Mouse (Mus musculus) heart, embryonic 14.5 days (tissue): ENCODE measurements at regions not wholly inside any gene's neighbourhood (a gene's known extent, or its start where the extent isn't known, plus 50 kb on each side); places are given as distances from the start of the nearest gene placed in this dataset.
"Not testable (repeated sequence)": the region's sequence is repeated elsewhere in the genome, so short reads cannot be mapped to it uniquely, and the experiment has no call there.

Source experiments
- ATAC-seq: fragments of 200-750 bp; cut with Nextera tagmentation; 2 replicates; pipeline ENCODE4 v1.8.0; 2017; ENCODE audit warnings: low read depth, moderate TSS enrichment; ENCODE audit not compliant: insufficient number of reproducible peaks, insufficient read depth, low FRiP score
- H3K27ac ChIP-seq, 2 experiments: fragments of 200-500 bp in 1 of 2; fragments of 300-500 bp in 1 of 2; sonication (generic) in 1 of 2; replicated peaks in 1 of 2; 2 replicates each; pipeline ENCODE4 v1.5.1; 2012 to 2014; ENCODE audit warnings: low read depth in 2 of 2, low read length in 2 of 2, control low read depth in 1 of 2, mild to moderate bottlenecking in 1 of 2, mixed read lengths in 1 of 2; ENCODE audit not compliant: control insufficient read depth in 1 of 2, insufficient read depth in 1 of 2
- H3K27me3 ChIP-seq: fragments of 300-500 bp; sonication (generic); 2 replicates; pipeline ENCODE4 v1.6.1; 2014; ENCODE audit warnings: mild to moderate bottlenecking, low read length, control low read depth; ENCODE audit not compliant: control insufficient read depth, insufficient read depth
- H3K36me3 ChIP-seq: fragments of 300-500 bp; sonication (generic); 2 replicates; pipeline ENCODE4 v1.6.1; 2014; ENCODE audit warnings: mild to moderate bottlenecking, control low read depth, low read length, mixed read lengths; ENCODE audit not compliant: control insufficient read depth, insufficient read depth
- H3K4me1 ChIP-seq, 2 experiments: fragments of 200-500 bp in 1 of 2; fragments of 300-500 bp in 1 of 2; sonication (generic) in 1 of 2; 2 replicates each; pipeline ENCODE4 v1.6.1; 2012 to 2014; ENCODE audit warnings: low read length in 2 of 2, control low read depth in 1 of 2, mixed read lengths in 1 of 2; ENCODE audit not compliant: control insufficient read depth in 2 of 2, insufficient read depth in 2 of 2
- H3K4me2 ChIP-seq: fragments of 300-500 bp; sonication (generic); 2 replicates; pipeline ENCODE4 v1.6.1; 2014; ENCODE audit warnings: mild to moderate bottlenecking, low read length
- H3K4me3 ChIP-seq, 2 experiments: fragments of 200-500 bp in 1 of 2; fragments of 300-500 bp in 1 of 2; sonication (generic) in 1 of 2; 2 replicates each; pipeline ENCODE4 v1.5.1; 2012 to 2014; ENCODE audit warnings: low read length in 2 of 2, mild to moderate bottlenecking in 2 of 2, control low read depth in 1 of 2, low read depth in 1 of 2, moderate library complexity in 1 of 2; ENCODE audit not compliant: control insufficient read depth in 1 of 2, insufficient read depth in 1 of 2
- H3K9ac ChIP-seq: fragments of 300-500 bp; sonication (generic); 2 replicates; pipeline ENCODE4 v1.6.1; 2014; ENCODE audit warnings: mild to moderate bottlenecking, low read length
- H3K9me3 ChIP-seq: fragments of 300-500 bp; sonication (generic); 2 replicates; pipeline ENCODE4 v1.6.1; 2016; ENCODE audit warnings: low read length, control low read depth; ENCODE audit not compliant: control insufficient read depth
- WGBS: fragments of 180-500 bp; shearing (Covaris S2); extraction: QIAGEN DNeasy Blood & Tissue Kit; methylation state at CpG from one replicate; pipeline ENCODE4 v1.1.7; 2014; 5-methylcytosine and 5-hydroxymethylcytosine counted together

DNA sequence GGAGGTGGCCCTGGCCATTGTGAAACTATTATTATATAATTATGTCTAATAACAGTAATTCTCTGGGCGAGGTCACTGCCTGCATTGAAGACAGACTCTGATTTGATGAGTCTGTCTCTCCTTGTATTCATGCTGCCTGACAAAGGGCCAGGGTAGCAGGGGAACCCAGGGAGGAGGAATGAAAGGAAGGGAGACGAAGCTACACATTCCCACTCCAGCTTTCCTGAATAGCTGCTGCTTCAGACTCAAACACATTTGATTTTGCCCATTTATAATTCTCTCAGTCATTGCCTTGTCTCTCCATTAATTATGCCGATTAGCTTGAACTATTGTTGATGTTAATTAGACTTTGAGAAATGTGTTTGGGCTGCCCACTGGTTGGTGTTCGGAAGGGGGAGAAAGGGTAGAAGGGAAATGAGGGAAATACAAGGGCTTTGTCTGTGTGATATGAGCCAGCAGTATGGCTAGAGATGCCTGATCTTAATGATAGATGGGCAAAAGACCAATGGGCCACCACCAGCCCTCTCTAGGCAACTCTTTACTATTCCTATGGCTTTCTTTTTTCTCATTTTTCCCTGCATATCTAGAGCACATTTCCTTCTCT, 881.8 kb downstream of the Gm9195 start:
- no peaks in the 10 kb centered on the region for H3K9me3 ChIP-seq
- ATAC-seq, result no peak
- no peaks in the 10 kb centered on the region for H3K36me3 ChIP-seq
- no peaks in the 10 kb centered on the region for H3K27me3 ChIP-seq
- no peaks in the 10 kb centered on the region for H3K4me1 ChIP-seq
- 74% methylated on average over 4 of the region's 4 CpGs for WGBS
- no peak overlapping the region for H3K27ac ChIP-seq
- H3K9ac ChIP-seq, result no peak overlapping the region
- H3K4me2 ChIP-seq, result no peak overlapping the region
- H3K4me3 ChIP-seq, result no peak overlapping the region

DNA sequence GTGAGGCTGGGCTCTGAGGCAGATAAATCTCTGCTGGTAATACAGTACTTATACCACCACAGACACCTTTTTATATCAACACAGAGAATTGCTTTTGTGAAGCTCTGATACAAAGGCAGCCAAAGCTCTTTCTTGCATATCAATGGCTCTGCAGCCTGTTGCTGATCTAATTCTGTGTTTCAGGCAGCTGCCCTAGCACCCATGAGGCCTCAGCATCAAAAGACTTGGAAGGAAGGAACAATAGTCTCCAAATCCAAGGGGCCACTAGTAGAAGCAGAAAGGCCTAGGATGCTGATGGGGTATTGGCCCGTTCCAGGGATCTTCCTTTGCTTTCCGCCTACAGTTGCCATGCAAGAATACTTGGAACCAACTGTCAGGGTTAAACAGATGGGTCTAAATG, 887.9 kb downstream of the Gm9195 start:
- Histone ChIP-seq H3K27me3 (no peaks in the 10 kb centered on the region), H3K4me3 (no peak overlapping the region), H3K36me3 (no peaks in the 10 kb centered on the region), H3K9ac (no peak overlapping the region), H3K27ac (no peak overlapping the region), H3K9me3 (no peaks in the 10 kb centered on the region), H3K4me1 (no peaks in the 10 kb centered on the region), H3K4me2 (no peak overlapping the region)
- no peak for ATAC-seq
- 85% methylated on average over 2 of the region's 2 CpGs for WGBS

DNA sequence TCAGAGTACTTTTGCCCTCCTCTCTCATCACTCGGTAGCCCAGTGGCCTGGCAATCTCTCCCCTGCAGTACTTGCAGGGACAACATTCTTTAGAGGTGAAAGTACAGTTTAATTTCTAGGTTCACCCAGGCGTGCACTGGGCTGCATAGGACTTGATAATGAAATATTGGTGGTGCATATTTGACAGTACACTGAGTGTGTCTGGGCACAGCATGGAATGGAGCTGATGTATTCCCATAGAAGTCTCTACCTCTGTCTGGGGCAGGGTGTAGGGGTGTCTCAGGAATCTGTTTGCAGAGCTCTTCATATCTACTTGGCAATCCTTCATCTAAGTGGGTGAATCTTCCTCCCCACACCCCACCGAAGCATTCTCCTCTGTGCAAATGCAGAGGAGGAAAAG, 893.8 kb downstream of the Gm9195 start:
- H3K4me2 ChIP-seq, result no peak overlapping the region
- no peaks in the 10 kb centered on the region for H3K36me3 ChIP-seq
- WGBS, result 57% methylated on average over 3 of the region's 3 CpGs
- no peaks in the 10 kb centered on the region for H3K9me3 ChIP-seq
- no peak for ATAC-seq
- H3K4me1 ChIP-seq, result no peaks in the 10 kb centered on the region
- H3K27me3 ChIP-seq, result no peaks in the 10 kb centered on the region
- no peak overlapping the region for H3K9ac ChIP-seq
- H3K27ac ChIP-seq, result no peak overlapping the region
- no peak overlapping the region for H3K4me3 ChIP-seq

DNA sequence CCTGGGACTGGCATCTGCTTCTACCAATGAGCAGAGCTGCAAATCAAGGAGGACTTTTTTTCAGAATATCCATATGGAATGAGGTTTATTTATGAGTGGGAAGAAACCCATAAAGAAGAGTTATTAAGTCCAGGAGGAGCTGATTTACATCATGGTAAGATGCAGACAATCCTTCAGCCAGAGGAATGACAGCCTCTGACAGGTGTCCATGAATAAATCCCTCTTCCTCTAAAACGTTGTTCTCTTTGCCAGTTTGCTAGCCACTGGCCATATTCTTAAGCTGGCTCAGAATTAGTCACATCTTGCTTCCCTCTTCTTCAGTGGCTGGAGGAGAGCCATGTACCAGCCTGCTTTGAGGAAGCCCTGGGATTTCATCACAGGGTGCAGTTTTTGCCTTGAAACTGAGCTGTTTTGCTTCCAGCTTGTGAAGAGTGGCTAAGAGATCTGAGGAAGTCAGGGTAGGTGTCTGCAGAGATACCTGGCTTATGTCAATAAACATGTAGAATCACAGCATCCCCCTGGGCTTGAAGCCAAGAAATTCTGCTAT, 902.9 kb downstream of the Gm9195 start:
- H3K4me2 ChIP-seq, result no peak overlapping the region
- 43% methylated on average over 1 of the region's 1 CpGs for WGBS
- no peak for ATAC-seq

DNA sequence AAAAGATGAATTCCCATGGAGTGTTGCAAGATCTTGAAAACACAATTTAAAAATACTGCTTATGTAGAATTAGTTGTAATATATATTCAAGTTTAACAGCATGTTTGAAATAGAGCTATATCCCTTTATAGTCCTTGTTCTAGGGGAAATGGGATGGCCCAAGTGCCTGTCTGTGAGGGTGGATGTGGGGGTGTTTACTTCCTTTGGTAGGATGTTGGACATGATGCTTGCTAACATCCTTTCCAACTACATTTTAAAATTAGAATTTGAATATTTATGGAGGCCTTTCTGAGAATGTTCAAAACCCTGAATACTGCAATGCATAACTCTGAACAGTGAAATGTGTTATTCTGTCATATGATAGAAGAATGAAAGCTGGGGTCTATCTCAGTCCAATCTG, 903.6 kb downstream of the Gm9195 start:
- Histone ChIP-seq H3K4me1 (no peaks in the 10 kb centered on the region), H3K9me3 (no peaks in the 10 kb centered on the region), H3K9ac (no peak overlapping the region), H3K4me2 (no peak overlapping the region), H3K4me3 (no peak overlapping the region), H3K27me3 (no peaks in the 10 kb centered on the region), H3K27ac (no peak overlapping the region), H3K36me3 (no peaks in the 10 kb centered on the region)
- ATAC-seq, result no peak

More for the DNA sequence above, 902.9 kb downstream of the Gm9195 start:
- Histone ChIP-seq H3K9me3 (no peaks in the 10 kb centered on the region), H3K27me3 (no peaks in the 10 kb centered on the region), H3K36me3 (no peaks in the 10 kb centered on the region), H3K4me1 (no peaks in the 10 kb centered on the region), H3K9ac (no peak overlapping the region), H3K27ac (no peak overlapping the region), H3K4me3 (no peak overlapping the region)

- Histone ChIP-seq H3K9me3 (no peaks in the 10 kb centered on the region), H3K9ac (no peak overlapping the region), H3K4me3 (no peak overlapping the region), H3K4me1 (no peaks in the 10 kb centered on the region), H3K36me3 (no peaks in the 10 kb centered on the region), H3K27me3 (no peaks in the 10 kb centered on the region), H3K27ac (no peak overlapping the region), H3K4me2 (no peak overlapping the region)
- ATAC-seq, result no peak
- WGBS, result 64% methylated on average over 3 of the region's 3 CpGs
Observed at GRCm38 (mm10) chr14:71564816-71565215, 926.8 kb downstream of the Gm9195 start.

DNA sequence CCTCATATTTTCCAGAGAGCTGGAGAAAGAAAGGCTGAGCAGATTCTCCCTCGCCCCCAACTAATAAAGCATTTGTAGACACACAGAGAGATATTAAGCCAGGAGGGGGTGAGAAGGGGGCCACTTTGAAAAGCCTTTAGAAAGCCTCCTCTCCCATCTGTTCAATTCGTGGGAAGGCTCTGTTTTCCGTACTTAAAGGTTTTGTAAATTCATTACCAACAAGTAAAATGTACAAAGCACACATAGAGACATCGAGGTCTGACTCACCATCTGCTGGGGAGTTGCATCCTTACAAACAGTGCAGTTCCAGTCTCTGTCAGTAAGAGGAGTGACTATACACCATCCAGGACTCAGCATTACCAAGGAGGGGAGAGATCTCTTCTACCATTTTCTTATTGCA, 929.7 kb downstream of the Gm9195 start:
- no peaks in the 10 kb centered on the region for H3K4me1 ChIP-seq
- ATAC-seq, result no peak
- H3K4me2 ChIP-seq, result no peak overlapping the region
- H3K4me3 ChIP-seq, result no peak overlapping the region
- H3K27me3 ChIP-seq, result no peaks in the 10 kb centered on the region
- no peaks in the 10 kb centered on the region for H3K9me3 ChIP-seq
- H3K9ac ChIP-seq, result no peak overlapping the region
- no peaks in the 10 kb centered on the region for H3K36me3 ChIP-seq
- 71% methylated on average over 4 of the region's 4 CpGs for WGBS
- H3K27ac ChIP-seq, result no peak overlapping the region

GRCm38 (mm10) chr14:71554324-71554723, 937.3 kb downstream of the Gm9195 start:
- not testable (repeated sequence) for H3K36me3 ChIP-seq, H3K27ac ChIP-seq, H3K4me3 ChIP-seq, H3K4me2 ChIP-seq, H3K9ac ChIP-seq, H3K27me3 ChIP-seq, H3K9me3 ChIP-seq, ATAC-seq, H3K4me1 ChIP-seq
- WGBS, result 84% methylated on average over 2 of the region's 3 CpGs
